Mouse (Mus musculus): ENCODE measurements around the gene Hk2. TPM values are rescaled to one million over a fixed set of nuclear protein-coding genes. Genes with fewer than 3 reads are reported as not detected.
"Not testable (repeated sequence)": the region's sequence is repeated elsewhere in the genome, so short reads cannot be mapped to it uniquely, and the experiment has no call there.

The Hk2 gene
- polyA plus RNA-seq, 1 experiment from 2014 or later, result 31.4 TPM

- 25% methylated on average over 5 of the region's 5 CpGs for WGBS
Measured at GRCm38 (mm10) chr6:82699831-82700230, 74.4 kb downstream of the Hk2 start.

GRCm38 (mm10) chr6:82696736-82697135, 77.5 kb downstream of the Hk2 start:
- 95% methylated on average over 3 of the region's 3 CpGs for WGBS
- Histone ChIP-seq H3K27me3 (ENCODE audit: low read depth, poor library complexity, severe bottlenecking) (no peaks in the 10 kb centered on the region), H3K4me3 (no peak overlapping the region), H3K27ac (replicated peaks) (no peak overlapping the region), H3K36me3 (no peaks in the 10 kb centered on the region), H3K9me3 (replicated peaks) (no peaks in the 10 kb centered on the region), H3K4me1 (peaks cover 27% of the 10 kb centered on the region)
- no peak for DNase-seq (ENCODE audit: low spot score)

More at GRCm38 (mm10) chr6:82699831-82700230, 74.4 kb downstream of the Hk2 start:
- 0 out of 2 replicates have a peak, but pooled peaks cover 6% of the 10 kb centered on the region for H3K27me3 ChIP-seq (ENCODE audit: low read depth, poor library complexity, severe bottlenecking)
- H3K27ac ChIP-seq (replicated peaks), result peak overlapping the region; percentile 77
- H3K36me3 ChIP-seq, result no peaks in the 10 kb centered on the region
- peak; percentile 65 for DNase-seq (ENCODE audit: low spot score)
- no peaks in the 10 kb centered on the region for H3K9me3 ChIP-seq (replicated peaks)
- H3K4me3 ChIP-seq, result 0 out of 2 replicates have a peak overlapping the region, but pooled peaks have one; percentile 4
- peaks cover 26% of the 10 kb centered on the region for H3K4me1 ChIP-seq

- Histone ChIP-seq H3K36me3 (no peaks in the 10 kb centered on the region), H3K4me3 (no peak overlapping the region), H3K27ac (replicated peaks) (0 out of 2 replicates have a peak overlapping the region, but pooled peaks have one; percentile 28), H3K4me1 (peaks cover 11% of the 10 kb centered on the region), H3K9me3 (replicated peaks) (no peaks in the 10 kb centered on the region), H3K27me3 (ENCODE audit: low read depth, poor library complexity, severe bottlenecking) (no peaks in the 10 kb centered on the region)
- peak; percentile 33 for DNase-seq (ENCODE audit: low spot score)
- WGBS, result 53% methylated on average over 13 of the region's 13 CpGs
Measured at GRCm38 (mm10) chr6:82694668-82695067, 79.6 kb downstream of the Hk2 start.

GRCm38 (mm10) chr6:82689474-82689873, 84.8 kb downstream of the Hk2 start:
- H3K27ac ChIP-seq (replicated peaks), result no peak overlapping the region
- H3K4me3 ChIP-seq, result no peak overlapping the region
- H3K36me3 ChIP-seq, result no peaks in the 10 kb centered on the region
- H3K4me1 ChIP-seq, result peaks cover 10% of the 10 kb centered on the region
- DNase-seq (ENCODE audit: low spot score), result no peak
- 88% methylated on average over 4 of the region's 4 CpGs for WGBS
- no peaks in the 10 kb centered on the region for H3K27me3 ChIP-seq (ENCODE audit: low read depth, poor library complexity, severe bottlenecking)
- H3K9me3 ChIP-seq (replicated peaks), result no peaks in the 10 kb centered on the region

GRCm38 (mm10) chr6:82688586-82688985, 85.7 kb downstream of the Hk2 start:
- 0 out of 2 replicates have a peak overlapping the region, but pooled peaks have one; percentile 59 for H3K27ac ChIP-seq (replicated peaks)
- not testable (repeated sequence) for H3K27me3 ChIP-seq (ENCODE audit: low read depth, poor library complexity, severe bottlenecking); H3K4me3 ChIP-seq; H3K9me3 ChIP-seq (replicated peaks); H3K36me3 ChIP-seq; H3K4me1 ChIP-seq; DNase-seq (ENCODE audit: low spot score)
- 48% methylated on average over 5 of the region's 5 CpGs for WGBS

- Histone ChIP-seq H3K4me3 (no peak overlapping the region), H3K36me3 (no peaks in the 10 kb centered on the region), H3K4me1 (peaks cover 9% of the 10 kb centered on the region), H3K9me3 (replicated peaks) (no peaks in the 10 kb centered on the region), H3K27ac (replicated peaks) (no peak overlapping the region), H3K27me3 (ENCODE audit: low read depth, poor library complexity, severe bottlenecking) (no peaks in the 10 kb centered on the region)
- no peak for DNase-seq (ENCODE audit: low spot score)
Measured at GRCm38 (mm10) chr6:82684136-82684535, 90.1 kb downstream of the Hk2 start.

GRCm38 (mm10) chr6:82679286-82679685, 95.0 kb downstream of the Hk2 start:
- not testable (repeated sequence) for DNase-seq (ENCODE audit: low spot score); H3K4me1 ChIP-seq; H3K27me3 ChIP-seq (ENCODE audit: low read depth, poor library complexity, severe bottlenecking); H3K36me3 ChIP-seq; H3K27ac ChIP-seq (replicated peaks); H3K4me3 ChIP-seq; H3K9me3 ChIP-seq (replicated peaks)
- WGBS, result 80% methylated on average over 2 of the region's 2 CpGs

- not testable (repeated sequence) for DNase-seq (ENCODE audit: low spot score); H3K27me3 ChIP-seq (ENCODE audit: low read depth, poor library complexity, severe bottlenecking); H3K4me3 ChIP-seq; H3K36me3 ChIP-seq; H3K9me3 ChIP-seq (replicated peaks); H3K4me1 ChIP-seq; H3K27ac ChIP-seq (replicated peaks)
- 79% methylated on average over 3 of the region's 3 CpGs for WGBS
Measured at GRCm38 (mm10) chr6:82677629-82678028, 96.6 kb downstream of the Hk2 start.

Other genes with a start within 250 kb of the Hk2 start
- gene Pole4, start 69.1 kb downstream of the Hk2 start, polyA plus RNA-seq (2016; fragmentation: Nextera tagmentation; extraction: Ambion mirVana), result 93.1 and 96.4 TPM in 2 replicates
- 2.0 and 2.4 TPM in 2 replicates for gene Sema4f, start 165.3 kb upstream of the Hk2 start, polyA plus RNA-seq (2016; fragmentation: Nextera tagmentation; extraction: Ambion mirVana)
- gene M1ap, start 172.4 kb upstream of the Hk2 start, polyA plus RNA-seq (2016; fragmentation: Nextera tagmentation; extraction: Ambion mirVana), result 0.09 and 0.23 TPM in 2 replicates

Measured in midbrain, embryonic 10.5 days (tissue).